Mouse (Mus musculus) neural tube, embryonic 12.5 days (tissue): ENCODE results near the gene Pcdh9. TPM values are rescaled to one million over a fixed set of nuclear protein-coding genes. Genes with fewer than 3 reads are reported as not detected.

Experiments
- ATAC-seq: fragments of 200-750 bp; cut with Nextera tagmentation; 2 replicates; pipeline ENCODE4 v1.8.0; 2017; ENCODE audit warnings: low read depth, mild to moderate bottlenecking, moderate TSS enrichment, moderate library complexity; ENCODE audit not compliant: low FRiP score
- H3K27ac ChIP-seq: fragments of 300-500 bp; sonication (generic); 2 replicates; pipeline ENCODE4 v1.5.1; 2016
- H3K27me3 ChIP-seq: fragments of 300-500 bp; sonication (generic); replicated peaks from 2 replicates; pipeline ENCODE4 v1.6.1; 2016; ENCODE audit warnings: mild to moderate bottlenecking
- H3K36me3 ChIP-seq: fragments of 300-500 bp; sonication (generic); 2 replicates; pipeline ENCODE4 v1.6.1; 2016; ENCODE audit warnings: mild to moderate bottlenecking
- H3K4me1 ChIP-seq: fragments of 300-500 bp; sonication (generic); 2 replicates; pipeline ENCODE4 v1.6.1; 2016
- H3K4me2 ChIP-seq: fragments of 300-500 bp; sonication (generic); replicated peaks from 2 replicates; pipeline ENCODE4 v1.6.1; 2016; ENCODE audit warnings: mild to moderate bottlenecking
- H3K4me3 ChIP-seq: fragments of 300-500 bp; sonication (generic); 2 replicates; pipeline ENCODE4 v1.5.1; 2016
- H3K9ac ChIP-seq: fragments of 300-500 bp; sonication (generic); 2 replicates; pipeline ENCODE4 v1.6.1; 2016; ENCODE audit warnings: mild to moderate bottlenecking
- H3K9me3 ChIP-seq: fragments of 300-500 bp; sonication (generic); 2 replicates; pipeline ENCODE4 v1.6.1; 2016; ENCODE audit warnings: mild to moderate bottlenecking
- WGBS: fragments of 180-500 bp; shearing (Covaris S2); methylation state at CpG from one replicate; pipeline ENCODE4 v1.1.7; 2016; 5-methylcytosine and 5-hydroxymethylcytosine counted together
- polyA plus RNA-seq: library from polyadenylated mRNA; unstranded; fragments of >200 nt; fragmentation: Nextera tagmentation; extraction: Ambion mirVana; gene quantifications from 2 replicates; pipeline ENCODE4 v1.2.1, GENCODE M21; 2016

The Pcdh9 gene
- polyA plus RNA-seq, 1 experiment from 2014 or later = 76.6 TPM

GRCm38 (mm10) chr14:93009147-93010064 is 881.1 kb downstream of the Pcdh9 start:
- Histone ChIP-seq H3K27me3 (no peaks in the 10 kb centered on the region), H3K9me3 (no peaks in the 10 kb centered on the region), H3K4me3 (no peak overlapping the region), H3K27ac (no peak overlapping the region), H3K9ac (no peak overlapping the region), H3K36me3 (no peaks in the 10 kb centered on the region), H3K4me1 (no peaks in the 10 kb centered on the region), H3K4me2 (no peak overlapping the region)
- peak; percentile 88 for ATAC-seq
- 33% methylated on average over 5 of the region's 5 CpGs for WGBS
